ENCODE assay signal across 18 mouse cellular contexts in genomic region chr5:48187819-48188218, GRCm38 (mm10).
"Had no signal": no experiment of that assay in that cellular context is flagged by ENCODE, and none has a peak within 500 bp of the region (broad histone marks: within the 10 kb centered on the region; RNA-seq: fewer than 3 reads in every experiment).

No protein-coding gene starts in this region.

- ATAC-seq: midbrain, embryonic 16.5 days had no signal

- H3K4me1 ChIP-seq: midbrain, embryonic 10.5 days; midbrain, embryonic 12.5 days; neural tube, embryonic 13.5 days; neural tube, embryonic 15.5 days had no signal

- H3K4me2 ChIP-seq: midbrain, embryonic 12.5 days; neural tube, embryonic 13.5 days; neural tube, embryonic 15.5 days had no signal

- H3K9ac ChIP-seq: midbrain, embryonic 12.5 days; neural tube, embryonic 13.5 days; neural tube, embryonic 15.5 days had no signal

- H3K27ac ChIP-seq: midbrain, embryonic 10.5 days; midbrain, embryonic 12.5 days; neural tube, embryonic 13.5 days; neural tube, embryonic 15.5 days had no signal

- H3K36me3 ChIP-seq: midbrain, embryonic 12.5 days; neural tube, embryonic 15.5 days had no signal

- H3K27me3 ChIP-seq: midbrain, embryonic 12.5 days; neural tube, embryonic 13.5 days; neural tube, embryonic 15.5 days had no signal

- H3K9me3 ChIP-seq: midbrain, embryonic 10.5 days; midbrain, embryonic 12.5 days; neural tube, embryonic 13.5 days; neural tube, embryonic 15.5 days had no signal

- H3K4me3 ChIP-seq: midbrain, embryonic 10.5 days; midbrain, embryonic 12.5 days; myocyte; neural tube, embryonic 13.5 days; neural tube, embryonic 15.5 days had no signal

- DNase-seq: lung, adult 18-20 months; lung, postnatal 10 days; lung, postnatal 4 days; midbrain, embryonic 14.5 days; retina, postnatal 1 day; right cerebral cortex, adult 18-20 months; right cerebral cortex, postnatal 25 days; right cerebral cortex, postnatal 4 days; spleen, adult 18-20 months; thymus, adult 18-20 months; thymus, postnatal 14 days; thymus, postnatal 36 days had no signal
